Mouse (Mus musculus): ENCODE data around the gene Angpt4. TPM values are rescaled to one million over a fixed set of nuclear protein-coding genes. Genes with fewer than 3 reads are reported as not detected.

Angpt4 gene
- polyA plus RNA-seq, 1 experiment from 2014 or later = 0.26 TPM

DNA sequence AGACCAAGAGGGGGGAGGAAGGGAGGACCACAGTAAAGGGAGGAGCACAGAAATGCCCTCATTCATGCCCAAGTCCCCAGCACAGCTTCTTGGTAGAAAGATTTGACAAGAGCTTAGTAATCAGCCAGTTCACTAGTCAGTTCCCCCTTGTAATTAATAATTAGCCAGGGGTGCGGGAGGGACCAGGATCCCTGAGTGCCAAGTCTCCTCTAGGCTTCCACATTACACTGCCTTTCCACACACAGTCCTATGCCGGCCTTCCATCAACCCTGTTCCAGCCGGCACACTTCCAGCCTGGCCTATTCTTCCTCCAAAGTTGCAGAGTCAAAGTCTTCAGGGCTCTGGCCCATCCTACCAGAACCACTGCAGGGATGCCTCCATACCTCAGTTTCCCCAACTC lies 65.1 kb downstream of the Angpt4 start:
- Histone ChIP-seq H3K9me3 (no peaks in the 10 kb centered on the region), H3K27me3 (no peaks in the 10 kb centered on the region), H3K36me3 (no peaks in the 10 kb centered on the region), H3K27ac (replicated peaks) (no peak overlapping the region), H3K4me3 (no peak overlapping the region), H3K4me1 (replicated peaks) (peaks cover 59% of the 10 kb centered on the region), H3K9ac (no peak overlapping the region), H3K4me2 (no peak overlapping the region)
- ATAC-seq (ENCODE audit: low FRiP score, low read depth) = no peak
- WGBS = 74% methylated on average over 3 of the region's 3 CpGs

DNA sequence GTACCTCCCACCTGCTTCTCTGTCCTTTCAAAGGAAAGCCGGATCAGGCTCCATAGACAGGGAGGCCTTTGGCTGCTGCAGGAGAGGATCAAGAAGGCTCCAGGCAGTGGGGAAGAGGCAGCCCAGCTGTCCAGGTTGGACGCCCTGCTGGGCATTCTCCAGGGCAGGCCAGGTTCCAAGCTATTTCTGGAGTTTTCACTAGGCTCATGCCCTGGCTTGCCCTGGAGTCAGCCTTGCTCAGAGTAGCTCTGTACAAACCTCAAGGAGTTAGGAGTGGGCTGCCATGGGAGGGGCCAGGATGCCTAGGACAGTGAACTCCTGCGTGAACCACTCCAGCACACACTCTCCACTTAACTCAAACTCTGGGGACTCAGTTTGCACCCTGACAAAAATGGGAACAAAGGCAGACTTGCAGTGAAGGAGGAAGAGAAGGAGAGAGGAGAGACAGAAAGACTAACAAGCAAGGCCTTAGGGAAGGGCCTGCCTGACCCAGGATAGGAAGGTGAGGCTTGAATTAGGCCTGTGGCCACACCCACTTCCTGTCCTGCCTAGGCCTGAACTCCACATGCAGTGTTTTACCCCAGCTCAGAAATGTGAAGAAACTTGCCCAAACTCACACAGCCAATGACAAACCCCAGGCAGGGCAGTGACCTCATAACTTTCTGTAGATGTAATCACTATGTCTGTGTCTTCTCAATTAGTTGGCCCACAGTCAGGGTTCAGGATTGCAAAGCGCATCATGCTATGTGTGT lies 66.9 kb downstream of the Angpt4 start:
- peak overlapping the region; percentile 2; the same call in 1 of the 2 replicates for H3K4me2 ChIP-seq
- no peaks in the 10 kb centered on the region for H3K27me3 ChIP-seq
- H3K4me3 ChIP-seq = no peak overlapping the region
- ATAC-seq (ENCODE audit: low FRiP score, low read depth) = no peak
- no peak overlapping the region for H3K9ac ChIP-seq
- no peaks in the 10 kb centered on the region for H3K9me3 ChIP-seq
- H3K27ac ChIP-seq (replicated peaks) = no peak overlapping the region
- peaks cover 42% of the 10 kb centered on the region for H3K4me1 ChIP-seq (replicated peaks)
- WGBS = 85% methylated on average over 4 of the region's 4 CpGs
- no peaks in the 10 kb centered on the region for H3K36me3 ChIP-seq

DNA sequence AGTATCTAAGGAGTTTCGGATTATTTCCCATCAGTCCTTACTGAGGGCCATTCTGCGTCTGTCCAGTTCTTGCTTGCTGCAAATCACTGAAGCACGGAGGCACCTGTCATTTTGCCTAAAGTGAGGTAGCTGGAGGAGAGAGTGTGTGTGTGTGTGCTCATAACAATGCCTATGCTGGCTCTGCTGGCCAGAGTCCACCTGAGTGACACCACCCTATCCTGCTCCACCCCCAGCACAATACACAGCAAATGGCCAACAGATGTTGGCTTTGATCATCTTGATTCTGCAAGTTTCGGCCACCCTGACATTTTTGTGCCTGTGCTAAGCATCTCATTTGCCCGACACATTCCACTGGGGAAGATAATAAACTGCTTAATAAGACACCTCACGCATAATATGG lies 67.5 kb downstream of the Angpt4 start:
- 60% methylated on average over 6 of the region's 6 CpGs for WGBS
- no peak overlapping the region for H3K4me3 ChIP-seq
- no peak overlapping the region for H3K9ac ChIP-seq

DNA sequence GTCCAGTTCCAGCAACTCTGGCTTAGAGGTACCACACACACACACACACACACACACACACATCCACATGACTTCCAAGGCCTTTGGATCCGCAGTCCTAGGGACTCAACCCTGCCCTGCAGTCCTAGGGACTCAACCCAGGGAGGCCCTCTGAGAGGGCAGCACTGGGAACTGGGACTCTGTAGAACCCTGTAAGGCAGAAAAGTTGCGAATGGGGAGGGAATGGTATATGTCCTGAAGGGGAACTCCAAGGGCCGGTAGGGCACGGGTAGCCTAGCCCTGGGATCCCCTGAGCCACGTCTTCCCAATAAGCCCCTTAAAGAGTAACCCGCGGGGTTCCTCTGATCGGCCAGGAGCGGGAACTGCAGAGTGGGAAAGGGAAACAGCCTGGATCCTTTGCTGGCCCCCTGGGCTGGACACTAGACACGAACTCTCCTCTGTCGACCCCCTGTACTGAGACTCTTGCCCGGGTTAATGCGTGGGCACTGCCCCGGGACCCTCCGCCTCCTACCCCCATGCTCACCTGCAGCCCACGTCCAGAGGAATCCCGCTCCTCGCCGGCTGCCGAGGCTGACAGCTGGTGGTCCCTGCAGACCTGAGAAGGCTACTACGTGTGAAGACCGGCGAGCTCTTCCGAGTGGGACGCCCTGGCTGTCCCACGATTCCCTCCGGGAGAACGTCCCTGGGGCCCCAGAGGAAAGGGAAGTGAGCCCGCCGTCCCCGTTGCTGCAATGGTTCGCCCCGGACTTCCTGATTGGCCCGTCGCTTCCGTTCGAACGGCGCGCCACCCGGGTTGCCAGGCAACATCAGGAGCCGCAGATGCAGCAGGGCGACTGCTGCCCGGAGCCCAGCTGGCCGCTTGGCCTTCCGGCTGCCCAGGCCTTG lies 68.7 kb downstream of the Angpt4 start, which contains the start of gene Fam110a:
Gene Fam110a, minus strand, starts transcription at position 750 of the 885 bp plus-strand sequence.
- no peaks in the 10 kb centered on the region for H3K27me3 ChIP-seq
- H3K4me2 ChIP-seq = peak within 1 kb of the TSS; percentile 84
- ATAC-seq (ENCODE audit: low FRiP score, low read depth) = peak; percentile 92
- H3K4me1 ChIP-seq (replicated peaks) = peaks cover 29% of the 10 kb centered on the region
- peak within 1 kb of the TSS; percentile 54 for H3K4me3 ChIP-seq
- H3K9ac ChIP-seq = peak within 1 kb of the TSS; percentile 52
- WGBS = 0% methylated on average over 46 of the region's 46 CpGs
- H3K36me3 ChIP-seq = no peaks in the 10 kb centered on the region
- H3K27ac ChIP-seq (replicated peaks) = peak within 1 kb of the TSS; percentile 69
- H3K9me3 ChIP-seq = no peaks in the 10 kb centered on the region

More for the DNA sequence above, 67.5 kb downstream of the Angpt4 start:
- Histone ChIP-seq H3K36me3 (no peaks in the 10 kb centered on the region), H3K27ac (replicated peaks) (no peak overlapping the region), H3K4me2 (peak overlapping the region; percentile 84), H3K9me3 (no peaks in the 10 kb centered on the region), H3K4me1 (replicated peaks) (peaks cover 36% of the 10 kb centered on the region), H3K27me3 (no peaks in the 10 kb centered on the region)
- no peak for ATAC-seq (ENCODE audit: low FRiP score, low read depth)

DNA sequence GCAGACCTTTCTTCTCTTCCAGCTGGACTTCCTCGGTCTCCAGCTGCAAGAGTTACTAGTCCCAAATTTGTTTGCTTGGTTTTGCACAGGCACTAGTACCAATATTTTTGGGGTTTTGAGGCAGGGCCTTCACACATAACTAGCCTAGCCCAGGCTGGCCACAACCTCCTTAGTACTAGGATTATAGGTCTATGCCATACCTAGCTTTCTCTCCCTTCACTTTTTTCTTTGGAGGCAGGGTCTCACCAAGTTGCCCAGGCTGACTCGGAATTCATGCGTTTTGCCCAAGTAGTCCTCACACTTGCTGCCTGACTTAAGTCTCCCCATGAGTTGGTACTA lies 69.3 kb downstream of the Angpt4 start:
- 27% methylated on average over 3 of the region's 3 CpGs for WGBS
- Histone ChIP-seq H3K27me3 (no peaks in the 10 kb centered on the region), H3K9ac (peak overlapping the region; percentile 52; the same call in 1 of the 2 replicates), H3K36me3 (no peaks in the 10 kb centered on the region), H3K4me2 (peak overlapping the region; percentile 84), H3K27ac (replicated peaks) (peak overlapping the region; percentile 66), H3K9me3 (no peaks in the 10 kb centered on the region), H3K4me3 (peak overlapping the region; percentile 54), H3K4me1 (replicated peaks) (peaks cover 29% of the 10 kb centered on the region)
- ATAC-seq (ENCODE audit: low FRiP score, low read depth) = peak; percentile 28

DNA sequence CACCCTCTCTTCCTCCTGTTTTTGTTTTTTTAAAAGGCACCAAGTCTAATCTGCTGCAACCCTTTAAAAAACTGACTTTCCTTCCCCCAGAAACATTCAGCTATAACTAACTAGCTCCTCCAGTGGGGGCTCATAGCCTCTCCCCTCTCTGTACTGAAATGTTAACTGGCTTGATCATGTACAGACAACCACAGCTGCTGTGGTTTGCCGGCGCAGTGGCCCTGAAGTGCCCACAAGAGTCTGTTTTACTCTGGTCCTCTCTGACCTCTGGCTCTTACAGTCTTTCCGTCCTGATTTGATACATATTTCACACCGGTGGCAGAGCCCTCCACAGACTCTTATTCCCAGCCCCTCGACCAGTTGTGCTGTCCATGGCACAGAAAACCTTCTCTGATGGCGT lies 70.3 kb downstream of the Angpt4 start:
- no peak for ATAC-seq (ENCODE audit: low FRiP score, low read depth)
- WGBS = 75% methylated on average over 6 of the region's 6 CpGs
- H3K27me3 ChIP-seq = no peaks in the 10 kb centered on the region
- H3K27ac ChIP-seq (replicated peaks) = no peak overlapping the region
- peaks cover 29% of the 10 kb centered on the region for H3K4me1 ChIP-seq (replicated peaks)
- no peak overlapping the region for H3K9ac ChIP-seq
- no peak overlapping the region for H3K4me3 ChIP-seq
- no peaks in the 10 kb centered on the region for H3K9me3 ChIP-seq
- no peaks in the 10 kb centered on the region for H3K36me3 ChIP-seq
- H3K4me2 ChIP-seq = no peak overlapping the region

DNA sequence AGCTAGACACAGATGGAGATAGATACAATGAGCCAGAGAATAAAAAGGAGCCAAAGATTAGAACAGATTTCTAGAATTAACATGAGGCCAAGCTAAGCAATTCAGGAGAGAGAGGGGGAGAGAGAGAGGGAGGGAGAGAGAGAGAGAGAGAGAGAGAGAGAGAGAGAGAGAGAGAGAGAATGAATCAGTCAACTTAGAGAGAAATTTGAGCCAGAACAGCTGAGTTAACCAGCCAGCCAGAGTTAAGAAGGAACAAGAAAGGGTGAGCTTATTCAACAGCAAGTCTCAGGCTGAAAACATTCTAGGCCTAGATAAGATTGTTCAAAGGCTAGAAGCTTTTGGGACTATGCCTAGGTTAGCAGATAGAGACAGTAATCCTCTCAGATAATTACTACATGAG lies 71.5 kb downstream of the Angpt4 start:
- H3K36me3 ChIP-seq = no peaks in the 10 kb centered on the region
- peaks cover 27% of the 10 kb centered on the region for H3K4me1 ChIP-seq (replicated peaks)
- no peak for ATAC-seq (ENCODE audit: low FRiP score, low read depth)
- H3K27ac ChIP-seq (replicated peaks) = no peak overlapping the region
- H3K4me2 ChIP-seq = no peak overlapping the region
- no peaks in the 10 kb centered on the region for H3K9me3 ChIP-seq
- H3K27me3 ChIP-seq = no peaks in the 10 kb centered on the region
- no peak overlapping the region for H3K9ac ChIP-seq
- no peak overlapping the region for H3K4me3 ChIP-seq

DNA sequence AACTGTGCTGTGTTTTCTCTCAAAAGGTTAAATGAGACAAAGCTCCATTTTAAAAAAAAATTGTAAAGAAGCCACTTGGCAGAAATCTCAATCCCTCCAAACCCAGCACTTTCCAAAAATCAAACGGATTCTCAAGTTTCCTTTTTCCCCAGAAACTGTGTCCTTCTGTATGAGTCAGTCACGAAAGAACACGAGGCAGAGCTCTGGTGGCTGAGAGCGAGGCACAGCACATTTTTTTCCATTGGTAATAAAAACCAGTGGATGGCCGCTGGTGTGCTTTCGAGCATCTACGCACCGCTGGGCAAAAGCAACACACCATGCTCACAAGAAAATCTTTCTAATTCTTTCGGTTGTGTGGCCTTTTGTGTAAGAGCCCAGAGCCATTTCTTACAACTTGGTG lies 73.0 kb downstream of the Angpt4 start:
- H3K4me2 ChIP-seq = no peak overlapping the region
- no peak for ATAC-seq (ENCODE audit: low FRiP score, low read depth)
- H3K9ac ChIP-seq = no peak overlapping the region
- peaks cover 13% of the 10 kb centered on the region for H3K4me1 ChIP-seq (replicated peaks)
- H3K36me3 ChIP-seq = no peaks in the 10 kb centered on the region
- no peak overlapping the region for H3K27ac ChIP-seq (replicated peaks)
- no peaks in the 10 kb centered on the region for H3K9me3 ChIP-seq
- no peak overlapping the region for H3K4me3 ChIP-seq
- WGBS = 68% methylated on average over 9 of the region's 9 CpGs
- H3K27me3 ChIP-seq = no peaks in the 10 kb centered on the region

DNA sequence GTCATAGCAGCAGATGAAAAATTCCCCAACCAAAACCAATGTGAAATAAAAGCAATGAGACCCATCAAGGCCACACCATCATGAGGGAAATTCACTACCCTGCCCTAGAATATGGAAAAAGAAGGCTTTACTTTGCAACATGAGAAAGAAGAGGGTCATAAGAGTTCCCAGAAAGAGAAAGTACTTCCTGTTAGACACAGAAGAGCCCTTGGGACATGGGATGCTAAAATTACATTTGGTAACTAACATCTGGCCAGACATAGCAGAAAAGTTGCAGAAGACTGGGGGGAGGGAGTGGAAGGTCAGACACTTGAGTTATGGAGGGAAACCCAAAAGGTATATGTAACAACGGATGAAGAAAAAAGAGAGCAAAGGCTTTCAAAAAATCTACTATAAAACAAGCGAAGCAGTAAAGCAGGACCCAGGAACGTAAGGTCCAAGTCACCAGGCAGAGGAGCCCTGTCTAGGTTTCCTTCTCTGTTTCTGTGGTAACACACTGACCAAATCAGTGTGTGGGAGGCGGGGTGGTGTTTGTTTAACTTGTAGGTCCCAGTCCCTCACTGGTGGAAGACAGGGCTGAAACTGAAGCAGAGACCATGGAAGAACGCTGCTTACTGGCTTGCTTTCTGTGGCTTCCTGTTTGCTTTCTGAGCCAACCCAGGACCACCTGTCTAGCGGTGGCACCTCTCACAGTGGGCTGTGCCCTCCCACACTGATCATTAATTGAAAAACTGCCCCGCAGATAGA lies 74.6 kb downstream of the Angpt4 start:
- ATAC-seq (ENCODE audit: low FRiP score, low read depth) = no peak
- Histone ChIP-seq H3K27ac (replicated peaks) (no peak overlapping the region), H3K4me2 (no peak overlapping the region)

DNA sequence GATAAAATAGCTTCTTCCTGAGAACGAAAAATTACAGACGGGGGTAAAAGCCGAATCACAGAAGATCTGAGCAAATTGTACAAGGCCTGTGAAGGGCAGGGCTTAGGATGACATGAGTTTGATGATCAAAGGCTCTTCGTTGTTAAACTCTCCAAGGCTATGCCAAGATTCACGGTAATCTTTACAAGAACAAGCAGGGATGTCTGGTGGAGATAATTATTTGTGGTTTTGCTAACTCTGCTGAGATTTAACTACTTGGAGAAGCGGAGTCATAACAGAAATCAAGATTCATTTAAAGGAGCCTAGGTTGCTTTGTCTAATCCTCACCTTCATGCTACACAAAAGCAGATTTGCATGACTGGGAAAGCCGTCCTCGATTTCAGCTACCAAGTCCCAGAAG lies 75.9 kb downstream of the Angpt4 start:
- Histone ChIP-seq H3K9me3 (no peaks in the 10 kb centered on the region), H3K4me2 (no peak overlapping the region), H3K4me1 (replicated peaks) (0 out of 2 replicates have a peak, but pooled peaks cover 7% of the 10 kb centered on the region), H3K9ac (no peak overlapping the region), H3K27ac (replicated peaks) (no peak overlapping the region), H3K27me3 (no peaks in the 10 kb centered on the region), H3K36me3 (no peaks in the 10 kb centered on the region), H3K4me3 (no peak overlapping the region)
- no peak for ATAC-seq (ENCODE audit: low FRiP score, low read depth)
- WGBS = 88% methylated on average over 8 of the region's 8 CpGs

More for the DNA sequence above, 74.6 kb downstream of the Angpt4 start:
- Histone ChIP-seq H3K9me3 (no peaks in the 10 kb centered on the region), H3K27me3 (no peaks in the 10 kb centered on the region), H3K4me3 (no peak overlapping the region), H3K9ac (no peak overlapping the region), H3K4me1 (replicated peaks) (peaks cover 2% of the 10 kb centered on the region), H3K36me3 (no peaks in the 10 kb centered on the region)
- WGBS = 70% methylated on average over 7 of the region's 7 CpGs

DNA sequence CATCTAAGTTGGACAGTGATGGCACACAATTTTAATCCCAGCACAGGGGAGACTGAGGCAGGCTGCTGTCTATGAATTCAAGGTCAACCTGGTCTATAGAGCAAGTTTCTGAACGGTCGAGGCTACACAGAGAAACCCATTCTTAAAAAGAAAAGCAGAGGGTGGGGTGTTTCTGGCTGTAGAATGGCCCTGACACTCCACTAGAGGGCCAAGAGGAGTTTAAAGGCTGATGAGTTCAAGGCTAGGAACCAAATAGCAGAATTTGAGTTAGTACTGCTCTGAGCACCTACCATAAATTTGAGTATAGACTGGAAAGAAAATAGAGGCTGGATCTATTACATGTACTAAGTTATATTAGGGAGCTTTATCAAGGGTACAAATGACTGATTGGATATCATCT lies 78.0 kb downstream of the Angpt4 start:
- Histone ChIP-seq H3K27me3 (no peaks in the 10 kb centered on the region), H3K4me1 (replicated peaks) (0 out of 2 replicates have a peak, but pooled peaks cover 7% of the 10 kb centered on the region), H3K4me3 (no peak overlapping the region), H3K36me3 (no peaks in the 10 kb centered on the region), H3K9me3 (no peaks in the 10 kb centered on the region), H3K9ac (no peak overlapping the region), H3K27ac (replicated peaks) (no peak overlapping the region), H3K4me2 (no peak overlapping the region)
- WGBS = 69% methylated on average over 2 of the region's 2 CpGs
- ATAC-seq (ENCODE audit: low FRiP score, low read depth) = no peak

Data from hindbrain, embryonic 15.5 days (tissue).